Mouse (Mus musculus) heart, embryonic 11.5 days (tissue): ENCODE data around the gene Ewsr1. TPM values are rescaled to one million over a fixed set of nuclear protein-coding genes. Genes with fewer than 3 reads are reported as not detected.

Source experiments
- ATAC-seq: fragments of 200-750 bp; cut with Nextera tagmentation; replicated peaks from 2 replicates; pipeline ENCODE4 v1.8.0; 2017; ENCODE audit warnings: moderate library complexity; ENCODE audit not compliant: insufficient number of reproducible peaks, low FRiP score, low TSS enrichment
- H3K27ac ChIP-seq: fragments of 300-500 bp; sonication (generic); 2 replicates; pipeline ENCODE4 v1.5.1; 2014; ENCODE audit warnings: mild to moderate bottlenecking, low read depth, low read length
- H3K27me3 ChIP-seq: fragments of 300-500 bp; sonication (generic); 2 replicates; pipeline ENCODE4 v1.6.1; 2014; ENCODE audit warnings: mild to moderate bottlenecking, low read length, mixed read lengths; ENCODE audit not compliant: control insufficient read depth, insufficient read depth
- H3K36me3 ChIP-seq: fragments of 300-500 bp; sonication (generic); 2 replicates; pipeline ENCODE4 v1.6.1; 2014; ENCODE audit warnings: mild to moderate bottlenecking, low read length, moderate library complexity, mixed read lengths; ENCODE audit not compliant: control insufficient read depth, insufficient read depth
- H3K4me1 ChIP-seq: fragments of 300-500 bp; sonication (generic); 2 replicates; pipeline ENCODE4 v1.6.1; 2014; ENCODE audit warnings: low read length; ENCODE audit not compliant: control insufficient read depth, insufficient read depth
- H3K4me2 ChIP-seq: fragments of 300-500 bp; sonication (generic); 2 replicates; pipeline ENCODE4 v1.6.1; 2014; ENCODE audit warnings: mild to moderate bottlenecking, moderate library complexity
- H3K4me3 ChIP-seq: fragments of 300-500 bp; sonication (generic); 2 replicates; pipeline ENCODE4 v1.5.1; 2014; ENCODE audit warnings: low read depth, low read length
- H3K9ac ChIP-seq: fragments of 300-500 bp; sonication (generic); 2 replicates; pipeline ENCODE4 v1.6.1; 2014; ENCODE audit warnings: mild to moderate bottlenecking, low read depth, low read length, moderate library complexity
- H3K9me3 ChIP-seq: fragments of 300-500 bp; sonication (generic); replicated peaks from 2 replicates; pipeline ENCODE4 v1.6.1; 2016; ENCODE audit warnings: low read length; ENCODE audit not compliant: control insufficient read depth
- WGBS: fragments of 180-500 bp; shearing (Covaris S2); extraction: QIAGEN DNeasy Blood & Tissue Kit; methylation state at CpG from one replicate; pipeline ENCODE4 v1.1.7; 2014; ENCODE audit not compliant: insufficient replicate concordance; 5-methylcytosine and 5-hydroxymethylcytosine counted together
- polyA plus RNA-seq: library from polyadenylated mRNA; unstranded; fragments of >200 nt; fragmentation: Nextera tagmentation; extraction: Ambion mirVana; gene quantifications from 2 replicates; pipeline ENCODE4 v1.2.1, GENCODE M21; 2014

The Ewsr1 gene
- polyA plus RNA-seq = 255 and 322 TPM in 2 replicates

DNA sequence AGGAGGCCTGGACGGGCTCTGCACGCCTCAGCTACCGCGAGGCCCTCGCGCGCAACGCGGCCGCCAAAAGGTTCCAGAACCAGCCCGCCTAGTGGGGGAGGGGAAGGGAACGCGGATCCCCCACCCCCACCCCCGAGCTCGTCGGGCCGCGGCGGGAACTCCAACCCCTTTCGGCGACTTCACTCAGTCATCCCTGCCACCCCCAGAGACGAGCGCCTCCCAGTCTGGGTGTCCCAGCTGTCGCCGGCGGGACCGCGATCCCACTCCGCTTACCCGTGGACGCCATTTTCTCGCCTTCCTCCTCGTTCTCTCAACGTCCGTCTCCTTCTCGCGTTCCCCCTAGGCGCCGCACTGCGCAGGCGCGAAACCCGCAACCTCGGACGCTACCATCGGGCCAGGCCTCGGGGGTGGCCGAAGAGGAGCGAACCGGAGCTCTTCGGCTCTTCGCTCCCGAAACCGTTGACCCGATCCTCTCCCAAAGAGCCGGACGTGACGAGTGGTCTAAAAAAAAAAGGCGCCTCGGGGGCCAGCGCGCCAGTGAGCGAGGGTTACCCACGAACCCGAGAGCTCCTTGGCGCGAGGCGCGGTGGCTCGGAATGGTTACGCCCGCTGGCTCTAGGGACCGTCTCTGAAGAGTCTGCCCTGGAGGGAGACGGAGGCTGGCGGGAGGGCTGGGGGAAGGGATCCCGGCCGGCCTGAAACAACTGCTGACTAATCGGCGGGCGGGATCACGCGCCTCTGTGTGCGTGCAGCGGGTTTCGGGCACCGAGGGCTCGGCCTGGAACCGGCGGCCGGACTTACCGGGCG is at the start of gene Ewsr1, which contains the start of gene Rhbdd3:
Gene Ewsr1 (minus strand): TSS at position 531 of the 807 bp plus-strand sequence.
Gene Rhbdd3 (plus strand): TSS at position 191 of the 807 bp plus-strand sequence.
- ATAC-seq = peak; percentile 89
- no peaks in the 10 kb centered on the region for H3K9me3 ChIP-seq
- H3K27me3 ChIP-seq = no peaks in the 10 kb centered on the region
- under 1% methylated on average over 79 of the region's 92 CpGs for WGBS
- peak within 1 kb of the TSS; percentile 94 for H3K4me2 ChIP-seq
- 0 out of 2 replicates have a peak, but pooled peaks cover 2% of the 10 kb centered on the region for H3K36me3 ChIP-seq
- peak within 1 kb of the TSS; percentile 96 for H3K4me3 ChIP-seq
- H3K9ac ChIP-seq = peak within 1 kb of the TSS; percentile 99
- peak within 1 kb of the TSS; percentile 96 for H3K27ac ChIP-seq
- H3K4me1 ChIP-seq = peaks cover 25% of the 10 kb centered on the region

DNA sequence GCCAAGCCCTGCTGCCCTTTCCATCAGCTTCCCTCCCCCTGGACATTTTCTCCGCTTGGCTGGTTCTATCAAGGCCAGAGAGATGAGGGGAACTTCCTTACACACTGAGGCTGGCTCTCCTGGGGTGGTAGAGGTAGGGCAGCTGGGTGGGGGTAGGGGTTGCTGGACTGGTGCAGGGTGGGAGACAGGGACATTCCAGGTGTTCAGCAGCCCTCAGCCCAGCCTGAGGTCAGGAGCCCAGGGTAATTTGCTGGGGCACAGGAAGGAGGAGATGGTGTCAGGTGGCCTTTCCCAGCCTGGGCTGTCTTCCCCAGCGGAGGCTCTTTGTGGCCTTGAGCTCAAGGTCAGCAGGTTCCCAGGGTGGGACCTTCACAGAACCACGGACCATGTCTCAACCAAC is 46.5 kb upstream of the Ewsr1 start:
- Histone ChIP-seq H3K4me3 (no peak overlapping the region), H3K9me3 (no peaks in the 10 kb centered on the region), H3K9ac (no peak overlapping the region), H3K36me3 (no peaks in the 10 kb centered on the region), H3K27me3 (peaks cover 5% of the 10 kb centered on the region), H3K4me2 (no peak overlapping the region), H3K27ac (no peak overlapping the region), H3K4me1 (peaks cover 22% of the 10 kb centered on the region)
- 62% methylated on average over 3 of the region's 3 CpGs for WGBS
- ATAC-seq = no peak

DNA sequence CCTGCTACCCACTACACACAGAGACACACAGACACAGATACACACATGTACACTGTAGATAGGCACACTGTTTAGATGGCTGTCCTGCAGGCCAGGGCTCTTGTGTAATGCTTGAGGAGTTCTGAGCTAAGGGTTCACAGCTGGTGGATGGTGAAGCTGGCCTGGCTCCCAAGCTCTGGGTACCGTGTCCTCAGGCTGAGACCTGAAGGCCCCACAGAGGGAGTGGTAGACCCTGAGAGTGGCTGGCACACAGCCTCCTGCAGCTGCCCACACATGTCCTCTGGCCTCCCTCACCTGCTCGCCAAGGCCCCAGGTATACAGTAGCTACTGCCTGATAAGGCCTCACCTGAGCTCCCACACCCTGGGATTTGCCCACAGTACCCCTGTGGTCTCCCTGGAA is 42.9 kb upstream of the Ewsr1 start:
- H3K36me3 ChIP-seq = no peaks in the 10 kb centered on the region
- no peak overlapping the region for H3K4me3 ChIP-seq
- WGBS = 81% methylated on average over 2 of the region's 2 CpGs
- no peak overlapping the region for H3K4me2 ChIP-seq
- H3K4me1 ChIP-seq = peaks cover 18% of the 10 kb centered on the region
- no peak overlapping the region for H3K9ac ChIP-seq
- no peak overlapping the region for H3K27ac ChIP-seq
- H3K27me3 ChIP-seq = no peaks in the 10 kb centered on the region
- H3K9me3 ChIP-seq = no peaks in the 10 kb centered on the region
- ATAC-seq = no peak

DNA sequence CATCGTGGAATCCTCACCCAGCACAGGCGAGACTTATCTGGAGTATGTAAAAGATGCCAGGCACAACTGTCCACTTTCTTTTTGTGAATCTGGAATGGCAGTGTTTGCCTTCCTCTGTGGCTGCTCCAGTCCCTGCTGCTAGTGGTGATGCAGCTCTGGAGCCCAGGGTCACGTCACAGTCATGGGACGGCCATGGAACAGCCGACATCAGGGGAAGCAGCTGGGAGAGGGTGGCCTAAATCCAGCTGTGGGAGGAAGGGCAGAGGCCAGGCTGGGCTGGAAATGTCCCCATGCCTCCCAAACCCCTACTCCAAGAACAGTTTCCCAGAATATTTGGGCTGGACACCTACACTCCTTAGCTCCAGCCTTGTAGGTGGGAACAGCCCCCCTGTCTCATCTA is 42.2 kb upstream of the Ewsr1 start:
- WGBS = 62% methylated on average over 5 of the region's 5 CpGs

DNA sequence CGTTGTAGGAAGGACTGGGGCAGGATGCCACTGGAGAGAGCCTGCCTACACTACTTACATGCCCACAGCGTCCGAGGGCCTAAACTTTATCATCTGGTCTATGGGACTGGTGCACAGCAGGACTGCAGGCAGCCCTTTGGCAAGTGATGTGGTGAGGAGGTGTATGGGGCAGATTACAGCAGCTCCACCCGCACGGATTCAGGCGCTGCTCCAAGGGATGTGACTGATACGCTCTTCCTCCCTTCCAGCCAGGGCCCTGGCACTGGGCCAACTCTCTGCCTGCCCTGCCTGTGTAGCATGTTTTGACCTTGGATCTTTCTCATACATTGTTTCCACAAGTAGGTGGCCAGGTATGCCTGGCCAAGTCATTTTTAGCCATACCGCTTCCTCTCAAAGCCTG is 41.6 kb upstream of the Ewsr1 start:
- Histone ChIP-seq H3K9me3 (no peaks in the 10 kb centered on the region), H3K4me3 (no peak overlapping the region), H3K27ac (peak overlapping the region; percentile 54), H3K27me3 (no peaks in the 10 kb centered on the region), H3K9ac (peak overlapping the region; percentile 28; the same call in 1 of the 2 replicates), H3K4me2 (no peak overlapping the region), H3K36me3 (no peaks in the 10 kb centered on the region), H3K4me1 (peaks cover 18% of the 10 kb centered on the region)
- ATAC-seq = 0 out of 2 replicates have a peak, but pooled peaks have one; percentile 39
- 27% methylated on average over 8 of the region's 8 CpGs for WGBS

More for the DNA sequence above, 42.2 kb upstream of the Ewsr1 start:
- H3K4me1 ChIP-seq = peaks cover 18% of the 10 kb centered on the region
- no peak for ATAC-seq
- no peaks in the 10 kb centered on the region for H3K36me3 ChIP-seq
- H3K27me3 ChIP-seq = no peaks in the 10 kb centered on the region
- no peak overlapping the region for H3K9ac ChIP-seq
- H3K4me2 ChIP-seq = no peak overlapping the region
- H3K9me3 ChIP-seq = no peaks in the 10 kb centered on the region
- H3K4me3 ChIP-seq = no peak overlapping the region
- peak overlapping the region; percentile 54 for H3K27ac ChIP-seq

DNA sequence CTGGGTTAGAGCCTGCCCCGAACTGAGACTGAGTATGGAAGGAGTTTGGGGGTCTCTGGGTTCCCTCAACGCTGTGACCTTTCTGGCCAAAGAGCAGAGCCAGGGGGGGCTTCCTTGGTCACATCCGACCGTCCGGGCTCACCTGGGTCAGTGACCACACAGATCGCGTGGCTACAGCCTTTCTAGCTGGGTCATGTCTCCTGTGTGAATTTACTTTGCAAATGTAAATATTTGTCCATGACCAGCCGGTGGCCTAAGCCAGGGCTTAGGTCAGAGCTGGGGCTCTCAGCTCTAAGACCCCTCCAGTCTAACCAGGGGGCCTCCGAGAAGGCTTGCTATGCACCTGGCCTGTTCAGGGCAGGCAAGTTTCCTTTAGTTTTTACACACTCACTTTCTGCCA is 40.3 kb upstream of the Ewsr1 start:
- H3K27me3 ChIP-seq = peaks cover 3% of the 10 kb centered on the region; the same call in 1 of the 2 replicates
- ATAC-seq = no peak
- H3K4me1 ChIP-seq = peaks cover 18% of the 10 kb centered on the region
- H3K36me3 ChIP-seq = no peaks in the 10 kb centered on the region
- H3K27ac ChIP-seq = no peak overlapping the region
- H3K4me3 ChIP-seq = no peak overlapping the region
- no peaks in the 10 kb centered on the region for H3K9me3 ChIP-seq
- WGBS = 71% methylated on average over 9 of the region's 9 CpGs
- no peak overlapping the region for H3K9ac ChIP-seq
- no peak overlapping the region for H3K4me2 ChIP-seq

DNA sequence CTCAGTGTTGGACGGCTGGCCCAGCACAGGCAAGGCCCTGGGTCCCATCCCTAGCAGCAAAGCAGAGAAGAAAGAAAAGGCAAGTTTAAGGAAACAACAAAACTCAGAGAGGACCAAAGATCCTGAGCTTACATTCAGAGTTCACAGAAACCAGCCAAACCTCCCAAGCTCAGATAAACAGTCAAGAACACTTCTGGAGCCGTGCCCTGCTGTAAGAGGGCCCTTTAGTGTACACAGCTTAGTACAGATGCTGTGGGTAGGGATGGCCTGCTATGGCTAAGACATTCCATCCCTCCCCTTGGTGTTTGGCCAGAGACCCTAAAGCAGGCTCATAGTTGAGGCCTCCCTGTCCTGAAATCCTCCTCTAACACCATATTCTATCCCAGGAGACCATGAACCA is 39.6 kb upstream of the Ewsr1 start:
- peaks cover 18% of the 10 kb centered on the region for H3K4me1 ChIP-seq
- H3K27me3 ChIP-seq = peaks cover 3% of the 10 kb centered on the region; the same call in 1 of the 2 replicates
- ATAC-seq = no peak

DNA sequence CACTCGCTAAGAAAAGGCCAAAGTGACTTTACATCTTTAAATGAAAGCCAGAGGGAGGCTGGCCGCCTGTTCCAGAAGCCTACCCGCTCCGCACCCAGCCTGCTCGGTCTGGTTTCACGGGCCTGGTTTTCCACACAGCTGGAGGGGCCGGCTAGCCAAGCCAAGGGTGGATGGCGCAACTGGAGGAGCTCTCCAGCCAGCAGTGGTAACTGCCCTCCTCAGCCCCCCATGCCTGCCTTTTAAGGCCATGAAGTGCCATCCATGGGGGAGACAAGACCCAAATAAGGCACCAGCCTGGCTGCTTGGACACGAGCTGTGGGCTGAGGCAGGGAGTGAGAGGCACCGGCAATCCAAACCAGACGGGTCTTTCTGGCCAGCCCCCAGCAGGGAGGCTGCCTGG is 36.8 kb upstream of the Ewsr1 start:
- Histone ChIP-seq H3K27me3 (peaks cover 3% of the 10 kb centered on the region; the same call in 1 of the 2 replicates), H3K4me2 (no peak overlapping the region), H3K4me1 (peaks cover 11% of the 10 kb centered on the region), H3K27ac (no peak overlapping the region), H3K36me3 (no peaks in the 10 kb centered on the region), H3K9me3 (no peaks in the 10 kb centered on the region), H3K9ac (no peak overlapping the region), H3K4me3 (no peak overlapping the region)
- no peak for ATAC-seq
- WGBS = 60% methylated on average over 11 of the region's 11 CpGs

More for the DNA sequence above, 39.6 kb upstream of the Ewsr1 start:
- Histone ChIP-seq H3K4me2 (no peak overlapping the region), H3K9ac (no peak overlapping the region), H3K36me3 (no peaks in the 10 kb centered on the region), H3K9me3 (no peaks in the 10 kb centered on the region), H3K4me3 (no peak overlapping the region), H3K27ac (no peak overlapping the region)
- WGBS = 60% methylated on average over 2 of the region's 2 CpGs
